Mouse (Mus musculus) WW6 (cell line): ENCODE results near the gene Npepps.
"Not testable (repeated sequence)": the region's sequence is repeated elsewhere in the genome, so short reads cannot be mapped to it uniquely, and the experiment has no call there.

Experiments used
- DNase-seq: peaks from one replicate; pipeline ENCODE4 v3.0.0-alpha.2; 2013; ENCODE audit warnings: low read depth, low spot score

Gene Npepps

GRCm38 (mm10) chr11:97280216-97280861, at the start of gene Npepps:
Gene Npepps (minus strand): TSS chr11:97280638.
- peak; percentile 58 for DNase-seq

DNA sequence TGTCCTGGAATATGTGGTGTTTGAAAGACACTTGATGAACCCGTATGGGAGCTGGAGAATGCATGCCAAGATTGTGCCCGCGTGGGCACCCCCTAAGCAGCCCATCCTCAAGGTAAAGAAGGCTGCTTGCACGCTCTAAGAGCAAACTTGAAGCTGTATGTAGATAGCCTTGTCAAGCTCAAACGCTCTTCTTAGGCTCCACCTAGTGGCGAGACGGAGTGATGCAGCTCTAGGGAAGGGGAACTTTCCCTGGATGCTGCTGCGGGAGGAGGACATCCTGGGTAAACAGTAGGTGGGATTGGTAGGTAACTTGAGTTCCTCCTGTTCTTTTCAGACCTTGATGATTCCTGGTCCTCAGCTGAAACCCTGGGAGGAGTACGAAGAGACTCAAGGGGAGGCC, 47.7 kb upstream of the Npepps start:
- no peak for DNase-seq

DNA sequence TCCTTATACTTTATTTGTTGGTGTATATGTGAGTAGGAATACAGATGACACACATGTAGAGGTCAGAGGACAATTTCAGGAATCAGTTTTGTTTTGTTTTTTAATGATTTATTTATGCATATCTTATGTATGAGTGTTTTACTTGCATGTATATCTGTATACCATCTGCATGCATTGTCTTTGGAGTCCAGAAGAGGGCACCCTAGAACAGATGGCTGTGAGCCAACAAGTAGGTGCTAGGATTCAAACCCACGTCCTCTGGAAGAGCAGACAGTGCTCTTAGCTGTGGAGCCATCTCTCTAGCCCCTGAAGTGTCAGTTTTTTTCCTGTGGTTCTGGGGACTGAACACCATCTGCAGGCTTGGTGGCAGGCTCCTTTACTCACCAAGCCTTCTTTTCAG, 44.8 kb upstream of the Npepps start:
- no peak for DNase-seq

- not testable (repeated sequence) for DNase-seq
Measured at GRCm38 (mm10) chr11:97321894-97322600, 41.6 kb upstream of the Npepps start.

- DNase-seq, result no peak
Measured at GRCm38 (mm10) chr11:97321197-97321596, 40.8 kb upstream of the Npepps start.

DNA sequence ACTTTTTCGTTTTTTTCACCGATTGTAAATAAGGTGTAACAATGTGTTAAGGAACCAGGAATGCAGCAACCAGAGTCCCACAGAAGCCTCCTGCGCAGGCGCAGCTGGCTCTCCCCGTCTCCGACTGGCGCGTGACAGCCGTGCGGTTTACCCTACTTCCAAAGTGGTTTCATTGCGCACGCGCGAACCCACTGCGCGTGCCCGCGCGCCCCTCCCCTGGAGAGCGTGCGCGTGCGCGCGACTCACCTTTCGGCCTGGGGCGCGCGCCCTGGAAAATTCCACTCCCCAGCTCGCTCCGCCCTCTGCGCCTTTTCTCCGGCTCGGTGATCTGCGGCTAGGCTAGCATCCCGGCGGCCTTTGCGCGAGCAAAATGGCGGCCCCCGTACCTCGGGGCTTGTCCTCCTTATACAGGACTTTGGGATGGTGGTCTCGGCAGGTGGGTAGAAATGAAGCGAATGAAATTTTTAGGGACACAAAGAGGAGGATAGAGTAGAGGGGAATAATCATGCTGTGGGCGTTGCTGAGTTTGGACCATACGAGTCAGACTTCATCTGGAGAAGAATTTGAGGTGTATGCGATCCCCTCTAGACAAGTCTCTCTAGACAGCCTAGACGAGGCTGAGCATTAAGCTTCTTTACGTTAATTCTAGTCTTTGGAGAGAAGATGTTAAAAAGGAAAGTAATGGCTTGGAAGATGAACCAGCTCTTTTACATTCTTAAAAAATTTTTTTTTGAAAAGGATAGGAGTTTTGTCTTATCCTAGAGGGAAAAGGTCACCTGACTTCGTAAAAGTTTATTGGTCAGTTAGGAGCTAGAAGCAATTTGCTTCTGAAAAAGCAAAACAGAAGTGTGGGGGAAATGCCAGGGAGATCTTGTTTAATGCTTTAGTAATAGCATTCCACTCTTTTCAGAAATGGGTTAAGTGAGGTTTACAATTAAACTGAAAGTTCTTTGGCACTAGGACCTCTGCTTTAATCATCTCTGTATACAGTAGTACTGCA, 35.4 kb upstream of the Npepps start, which contains the start of gene Mrpl45:
Gene Mrpl45 (plus strand): TSS at position 213 of the 1,000 bp plus-strand sequence.
- peak; percentile 100 for DNase-seq

GRCm38 (mm10) chr11:97314751-97315503, 34.5 kb upstream of the Npepps start:
- DNase-seq, result no peak

DNA sequence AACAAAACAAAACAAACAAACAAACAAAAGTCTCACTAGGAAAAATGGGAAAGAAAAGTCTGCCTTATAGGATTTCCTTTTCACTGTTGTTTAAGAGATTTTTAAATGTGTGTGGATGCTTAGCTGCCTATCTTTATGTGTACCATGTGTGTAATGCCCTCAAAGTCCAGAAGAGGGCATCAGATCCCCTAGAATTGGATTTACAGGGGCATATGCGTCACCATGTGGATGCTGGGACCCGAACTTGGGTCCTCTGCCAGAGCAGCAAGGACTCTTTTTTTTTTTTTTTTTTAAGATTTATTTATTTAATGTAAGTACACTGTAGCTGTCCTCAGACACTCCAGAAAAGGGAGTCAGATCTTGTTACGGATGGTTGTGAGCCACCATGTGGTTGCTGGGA, 33.7 kb upstream of the Npepps start:
- no peak for DNase-seq

- not testable (repeated sequence) for DNase-seq
Measured at GRCm38 (mm10) chr11:97312871-97313270, 32.4 kb upstream of the Npepps start.

GRCm38 (mm10) chr11:97310895-97311631, 30.6 kb upstream of the Npepps start:
- no peak for DNase-seq

DNA sequence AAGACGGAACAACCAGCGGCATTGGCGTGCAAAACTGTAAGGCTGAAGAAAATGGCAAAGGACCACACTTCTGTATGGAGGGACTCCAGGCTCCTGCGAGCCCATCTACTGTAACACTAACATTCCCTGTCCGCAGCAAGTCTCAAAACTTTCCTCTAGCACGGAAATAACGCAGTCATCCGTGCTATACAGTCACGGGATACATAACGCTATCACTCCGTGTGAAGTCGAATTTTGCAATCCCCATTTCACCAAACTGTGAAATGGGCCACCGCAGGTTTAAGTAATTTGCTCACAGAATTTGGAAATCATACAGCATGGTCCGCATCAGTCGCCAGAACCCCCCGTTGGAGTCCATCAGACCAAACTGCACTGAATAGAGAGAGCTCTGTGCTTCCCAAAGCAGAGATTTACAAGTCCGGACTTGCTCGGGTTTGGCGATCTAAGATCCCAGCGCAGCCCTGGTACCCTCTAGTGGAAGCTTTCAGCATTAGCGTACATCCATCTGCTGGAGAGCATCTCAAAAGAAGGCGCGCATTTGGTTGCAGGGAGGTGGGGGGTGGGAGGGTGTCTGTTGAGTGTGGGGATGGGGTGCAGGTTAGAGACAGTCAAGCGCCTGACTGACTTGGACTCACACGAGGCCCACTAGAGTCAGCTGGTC, 29.6 kb upstream of the Npepps start:
- DNase-seq, result peak; percentile 93

DNA sequence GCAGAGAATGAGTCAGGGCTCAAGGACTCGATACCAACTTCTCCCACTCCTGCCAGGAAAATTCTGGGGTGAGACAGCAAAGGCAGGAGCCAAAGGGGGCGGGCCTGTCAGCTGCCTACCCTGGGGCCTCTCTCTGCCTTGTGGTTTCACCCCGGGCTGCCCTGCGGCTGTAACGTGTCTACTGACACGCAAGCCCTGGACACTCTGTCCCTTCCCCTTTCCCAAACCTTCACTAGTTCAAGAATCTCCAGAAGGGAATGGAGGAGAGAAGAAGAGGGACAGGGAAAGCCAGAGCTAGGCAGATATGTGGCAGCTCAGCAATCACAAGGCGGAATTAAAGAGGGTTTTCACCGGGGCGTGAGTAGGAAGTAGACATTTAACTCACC, 29.0 kb upstream of the Npepps start:
- no peak for DNase-seq

- DNase-seq, result no peak
Measured at GRCm38 (mm10) chr11:97308806-97309450, 28.5 kb upstream of the Npepps start.

DNA sequence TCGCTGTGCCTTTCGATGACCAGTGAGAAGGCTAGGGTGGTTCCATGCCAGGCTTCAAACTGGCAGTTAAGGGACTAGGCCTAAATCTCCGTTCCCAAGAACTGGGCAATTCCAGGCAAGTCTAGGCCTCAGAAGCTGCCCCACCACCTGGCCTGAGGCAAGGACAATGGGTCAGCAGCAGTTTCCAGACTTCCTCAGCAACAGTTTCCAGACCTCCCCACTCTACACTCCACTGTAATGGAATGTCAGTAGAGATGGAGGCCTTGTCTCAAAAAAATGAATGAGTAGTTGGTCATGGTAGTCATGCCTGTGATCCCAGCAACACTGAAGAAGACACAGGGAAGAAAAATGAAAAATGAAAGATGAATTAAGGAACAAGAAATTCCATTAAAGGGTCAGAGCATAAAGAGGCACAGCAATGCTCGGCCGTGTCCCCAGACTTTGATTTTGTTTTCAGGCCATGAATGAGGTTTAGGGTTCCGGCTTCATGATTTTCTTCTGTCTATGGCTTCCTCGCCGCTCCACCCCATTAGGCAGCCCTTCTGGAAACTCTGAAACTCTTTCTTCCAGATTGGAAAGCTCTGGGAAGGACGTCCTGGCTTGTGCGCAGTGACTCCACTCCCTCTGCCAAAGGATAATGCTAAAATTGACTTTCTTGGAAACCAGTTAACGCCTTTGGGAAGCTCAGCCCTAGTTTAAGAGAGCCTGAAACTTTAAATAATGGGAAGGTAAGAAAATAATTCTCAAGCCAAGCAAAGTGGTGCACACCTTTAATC, 27.0 kb upstream of the Npepps start:
- no peak for DNase-seq

GRCm38 (mm10) chr11:97304631-97305030, 24.2 kb upstream of the Npepps start:
- DNase-seq, result no peak

DNA sequence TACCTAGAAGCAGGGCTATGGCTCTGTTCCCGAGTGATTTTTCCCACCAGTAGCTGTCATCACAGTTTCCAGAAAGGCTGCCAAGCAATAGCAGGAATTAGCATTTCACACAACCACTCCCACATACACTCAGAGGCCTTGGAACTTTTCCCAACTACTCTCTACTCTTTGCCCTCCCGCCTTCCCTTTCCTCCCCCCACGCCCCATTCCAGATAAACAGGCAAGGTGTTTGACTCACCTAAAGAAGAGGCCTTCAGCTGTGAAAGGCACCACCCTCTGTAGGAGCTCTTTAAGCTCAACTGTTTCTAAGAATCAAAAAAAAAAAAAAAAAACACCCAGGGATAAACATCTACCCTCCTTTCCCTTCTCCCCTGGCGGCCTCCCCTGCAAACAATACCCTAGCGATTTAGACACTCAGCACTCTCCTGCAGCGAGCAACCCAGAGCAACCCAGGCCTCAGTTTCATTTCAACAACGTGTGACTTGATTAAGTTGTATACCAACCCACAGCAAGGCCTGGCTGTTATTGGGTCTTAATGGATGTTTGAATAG, 21.9 kb upstream of the Npepps start:
- DNase-seq, result no peak

DNA sequence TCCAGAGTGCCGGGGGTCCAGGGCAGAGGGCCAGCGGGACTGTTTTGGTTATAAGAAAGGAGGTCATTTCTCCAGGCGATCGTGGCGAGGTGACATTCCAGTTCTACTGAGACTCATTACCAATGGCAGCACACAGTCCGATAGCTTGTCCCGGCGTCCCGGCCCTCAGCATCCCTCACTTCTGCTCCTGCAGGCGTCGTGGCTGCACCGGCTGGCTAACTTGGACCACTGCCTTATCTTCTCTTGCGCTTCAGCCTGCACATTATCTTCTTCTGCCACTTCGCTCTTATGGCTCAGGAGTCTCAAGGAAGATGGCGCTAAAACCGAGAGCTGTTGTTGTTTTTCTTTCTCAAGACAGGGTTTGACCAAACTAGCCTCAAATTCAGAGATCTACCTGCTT, 21.0 kb upstream of the Npepps start:
- no peak for DNase-seq

GRCm38 (mm10) chr11:97299939-97300338, 19.5 kb upstream of the Npepps start:
- DNase-seq, result no peak
